Comparison of ENCODE assay signal across 7 mouse cellular contexts in the genomic region with DNA sequence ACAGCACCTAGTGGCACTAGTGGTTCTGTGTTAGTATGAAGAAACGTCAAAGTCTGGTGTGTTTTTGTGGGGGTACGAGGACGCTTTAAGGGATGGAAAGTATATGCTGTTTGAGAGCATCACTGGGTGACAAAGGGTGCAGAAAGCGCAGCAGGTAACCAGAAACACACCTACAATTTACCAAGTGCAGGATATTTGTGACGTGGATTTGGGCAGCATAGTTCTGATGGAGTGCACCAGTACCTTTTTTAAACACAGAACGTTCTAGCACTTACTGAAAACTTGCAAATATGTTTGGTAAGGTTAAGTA. TPM values are rescaled to one million over a fixed set of nuclear protein-coding genes. Genes with fewer than 3 reads are reported as not detected.
DNase-seq lines count a peak whose midpoint lies in the region; ATAC-seq and TF ChIP-seq lines count a peak whose summit lies in the region.

No protein-coding gene starts in this region.

- no peak for ATAC-seq in lung, embryonic 15.5 days (ENCODE audit: borderline replicate concordance, extremely low read depth, low FRiP score, low TSS enrichment)
- no peak for ATAC-seq in forebrain, embryonic 11.5 days (replicated peaks; ENCODE audit: low FRiP score)
- ATAC-seq in limb, embryonic 12.5 days (ENCODE audit: insufficient number of reproducible peaks, insufficient read depth, low FRiP score, low TSS enrichment, low read depth): no peak

- H3K9me3 ChIP-seq in lung, embryonic 15.5 days: no peaks in the 10 kb centered on the region
- H3K9me3 ChIP-seq in forebrain, embryonic 11.5 days (ENCODE audit: control insufficient read depth, low read length): no peaks in the 10 kb centered on the region
- no peaks in the 10 kb centered on the region for H3K9me3 ChIP-seq in limb, embryonic 12.5 days

- no peak for TF ChIP-seq CTCF in small intestine, adult 2 months (IDR thresholded peaks at IDR 0.05; ENCODE audit: extremely low read depth, insufficient read length, insufficient replicate concordance, low read depth, low read length)

- H3K36me3 ChIP-seq in lung, embryonic 15.5 days: no peaks in the 10 kb centered on the region
- no peaks in the 10 kb centered on the region for H3K36me3 ChIP-seq in forebrain, embryonic 11.5 days (ENCODE audit: control insufficient read depth, insufficient read depth, low read length)
- no peaks in the 10 kb centered on the region for H3K36me3 ChIP-seq in limb, embryonic 12.5 days
- no peaks in the 10 kb centered on the region for H3K36me3 ChIP-seq in small intestine, adult 2 months (ENCODE audit: control insufficient read depth, insufficient read depth, low read length)

- DNase-seq in lung, adult 18-20 months: no peak
- DNase-seq in forebrain, embryonic 11.5 days (ENCODE audit: low spot score): no peak
- no peak for DNase-seq in left cerebral cortex, postnatal 10 days (ENCODE audit: extremely low spot score in 1 of 2, low spot score in 2 of 2)
- no peak for DNase-seq in B cell, adult 2 months

- H3K9ac ChIP-seq in lung, embryonic 15.5 days: peak overlapping the region; percentile 93
- peak overlapping the region; percentile 74 for H3K9ac ChIP-seq in forebrain, embryonic 11.5 days (ENCODE audit: low read length)
- peak overlapping the region; percentile 89 for H3K9ac ChIP-seq in limb, embryonic 12.5 days (replicated peaks)

- TF ChIP-seq POLR2A in small intestine, adult 2 months (IDR thresholded peaks at IDR 0.05; ENCODE audit: low read depth, low read length): no peak

- H3K4me1 ChIP-seq in lung, embryonic 15.5 days: peaks cover 34% of the 10 kb centered on the region
- H3K4me1 ChIP-seq in forebrain, embryonic 11.5 days (replicated peaks; ENCODE audit: control insufficient read depth, insufficient read depth, low read length): peaks cover 12% of the 10 kb centered on the region
- H3K4me1 ChIP-seq in limb, embryonic 12.5 days (replicated peaks): peaks cover 28% of the 10 kb centered on the region
- peaks cover 10% of the 10 kb centered on the region; the same call in 1 of the 2 replicates for H3K4me1 ChIP-seq in small intestine, adult 2 months (ENCODE audit: control insufficient read depth, insufficient read depth, insufficient read length, low read length)

- H3K4me2 ChIP-seq in lung, embryonic 15.5 days: peak overlapping the region; percentile 72
- H3K4me2 ChIP-seq in forebrain, embryonic 11.5 days (ENCODE audit: low read depth, low read length, severe bottlenecking): peak overlapping the region; percentile 84
- H3K4me2 ChIP-seq in limb, embryonic 12.5 days: peak overlapping the region; percentile 87

- H3K27me3 ChIP-seq in lung, embryonic 15.5 days: no peaks in the 10 kb centered on the region
- H3K27me3 ChIP-seq in forebrain, embryonic 11.5 days (ENCODE audit: control insufficient read depth, insufficient read depth, low read length): no peaks in the 10 kb centered on the region
- H3K27me3 ChIP-seq in limb, embryonic 12.5 days: peaks cover 6% of the 10 kb centered on the region; the same call in 1 of the 2 replicates
- H3K27me3 ChIP-seq in small intestine, adult 2 months (ENCODE audit: control insufficient read depth, insufficient read depth, low read length): no peaks in the 10 kb centered on the region

- H3K27ac ChIP-seq in lung, embryonic 15.5 days: peak overlapping the region; percentile 96
- peak overlapping the region; percentile 86 for H3K27ac ChIP-seq in forebrain, embryonic 11.5 days (ENCODE audit: low read depth, low read length)
- H3K27ac ChIP-seq in limb, embryonic 12.5 days: peak overlapping the region; percentile 90
- peak overlapping the region; percentile 80 for H3K27ac ChIP-seq in small intestine, adult 2 months (ENCODE audit: insufficient read depth, low read depth, low read length)

- H3K4me3 ChIP-seq in lung, embryonic 15.5 days: peak overlapping the region; percentile 99
- peak overlapping the region; percentile 86 for H3K4me3 ChIP-seq in forebrain, embryonic 11.5 days (ENCODE audit: low read depth, low read length)
- peak overlapping the region; percentile 88 for H3K4me3 ChIP-seq in limb, embryonic 12.5 days (replicated peaks)
- H3K4me3 ChIP-seq in small intestine, adult 2 months (ENCODE audit: low read depth, low read length): peak overlapping the region; percentile 94

- under 1% methylated on average over 6 of the region's 6 CpGs for WGBS in lung, embryonic 15.5 days
- WGBS in forebrain, embryonic 11.5 days: 2% methylated on average over 6 of the region's 6 CpGs
- WGBS in limb, embryonic 12.5 days: under 1% methylated on average over 6 of the region's 6 CpGs
- WGBS in small intestine, adult 2 months: under 1% methylated on average over 6 of the region's 6 CpGs

- intact Hi-C loops in left cerebral cortex, postnatal 10 days (cut with DNase I): loop anchor here (5.0 to 10.0 kb wide), 2 partner anchors 113 to 115 kb away; no protein-coding TSS in a partner anchor

RNA-seq across cellular contexts. Expression of a gene that starts 1.1 kb away (rescaled TPM):
- 19.6 and 25.2 TPM in 2 replicates for polyA plus RNA-seq in lung, embryonic 15.5 days (2015; fragmentation: Nextera tagmentation; extraction: Ambion mirVana)
- 21.1 and 25.4 TPM in 2 replicates for polyA plus RNA-seq in forebrain, embryonic 11.5 days (2014; fragmentation: Nextera tagmentation; extraction: Ambion mirVana)
- polyA plus RNA-seq in limb, embryonic 12.5 days (2016; fragmentation: Nextera tagmentation; extraction: Ambion mirVana): 16.8 and 19.1 TPM in 2 replicates
- polyA plus RNA-seq in small intestine, adult 2 months (2012; rRNA removed): 10.1 and 18.7 TPM in 2 replicates
- total RNA-seq in left cerebral cortex, postnatal 10 days (2021): 10 to 100 TPM; 43.9 to 52.0 TPM
